Mouse (Mus musculus) kidney, embryonic 14.5 days (tissue): ENCODE results near the gene Dnajc4. TPM values are rescaled to one million over a fixed set of nuclear protein-coding genes. Genes with fewer than 3 reads are reported as not detected.

Source experiments
- ATAC-seq: fragments of 200-750 bp; cut with Nextera tagmentation; 2 replicates; pipeline ENCODE4 v1.8.0; 2017; ENCODE audit warnings: moderate number of reproducible peaks, mild to moderate bottlenecking, moderate TSS enrichment, moderate library complexity; ENCODE audit not compliant: low FRiP score, low TSS enrichment
- H3K27ac ChIP-seq: fragments of 300-500 bp; sonication (generic); 2 replicates; pipeline ENCODE4 v1.5.1; 2014; ENCODE audit warnings: low read depth, mild to moderate bottlenecking, low read length, moderate library complexity, mixed read lengths
- H3K27me3 ChIP-seq: fragments of 300-500 bp; sonication (generic); 2 replicates; pipeline ENCODE4 v1.6.1; 2014; ENCODE audit warnings: mild to moderate bottlenecking, low read length; ENCODE audit not compliant: control insufficient read depth, insufficient read depth
- H3K36me3 ChIP-seq: fragments of 300-500 bp; sonication (generic); 2 replicates; pipeline ENCODE4 v1.6.1; 2014; ENCODE audit warnings: low read length, mixed read lengths; ENCODE audit not compliant: control insufficient read depth, insufficient read depth
- H3K4me1 ChIP-seq: fragments of 300-500 bp; sonication (generic); 2 replicates; pipeline ENCODE4 v1.6.1; 2014; ENCODE audit warnings: low read length, mixed read lengths; ENCODE audit not compliant: control insufficient read depth, insufficient read depth
- H3K4me2 ChIP-seq: fragments of 300-500 bp; sonication (generic); replicated peaks from 2 replicates; pipeline ENCODE4 v1.6.1; 2014; ENCODE audit warnings: low read depth, mild to moderate bottlenecking, low read length
- H3K4me3 ChIP-seq: fragments of 300-500 bp; sonication (generic); 2 replicates; pipeline ENCODE4 v1.5.1; 2014; ENCODE audit warnings: mild to moderate bottlenecking, low read length
- H3K9ac ChIP-seq: fragments of 300-500 bp; sonication (generic); 2 replicates; pipeline ENCODE4 v1.6.1; 2014; ENCODE audit warnings: low read depth, mild to moderate bottlenecking, low read length, moderate library complexity
- H3K9me3 ChIP-seq: fragments of 300-500 bp; sonication (generic); 2 replicates; pipeline ENCODE4 v1.6.1; 2016; ENCODE audit warnings: low read length; ENCODE audit not compliant: control insufficient read depth
- WGBS: fragments of 180-500 bp; shearing (Covaris S2); extraction: QIAGEN DNeasy Blood & Tissue Kit; methylation state at CpG from one replicate; pipeline ENCODE4 v1.1.7; 2014; 5-methylcytosine and 5-hydroxymethylcytosine counted together
- polyA plus RNA-seq: library from polyadenylated mRNA; unstranded; fragments of >200 nt; fragmentation: Nextera tagmentation; extraction: Ambion mirVana; gene quantifications from 2 replicates; pipeline ENCODE4 v1.2.1, GENCODE M21; 2014

Dnajc4 gene
- polyA plus RNA-seq, 1 experiment from 2014 or later: 24.0 TPM

DNA sequence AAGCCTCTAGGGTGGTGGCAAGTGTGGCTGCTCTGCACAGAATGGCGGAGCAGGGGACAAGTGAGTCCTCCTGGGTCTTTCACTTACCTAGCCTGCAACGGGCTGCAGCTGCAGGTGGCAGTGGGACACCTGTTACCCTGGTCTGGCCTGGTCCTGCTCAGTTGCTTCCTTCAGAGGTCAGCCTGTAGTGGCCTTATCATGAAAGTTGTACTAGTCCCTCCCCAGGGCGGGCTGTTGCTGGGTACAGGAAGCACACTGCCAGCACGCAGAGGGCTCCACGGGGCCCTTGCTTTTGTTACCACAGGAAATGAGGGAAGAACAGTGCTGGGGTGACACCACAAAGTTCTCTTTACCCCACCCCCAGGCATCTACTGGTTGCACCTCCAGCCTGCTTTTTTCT is 26.8 kb upstream of the Dnajc4 start, which contains the start of gene Fermt3:
Gene Fermt3 (minus strand): TSS at position 279 of the 400 bp plus-strand sequence.
- no peak for ATAC-seq
- Histone ChIP-seq H3K9me3 (no peaks in the 10 kb centered on the region), H3K4me2 (no peak within 1 kb of the TSS), H3K4me1 (no peaks in the 10 kb centered on the region), H3K27ac (no peak within 1 kb of the TSS), H3K27me3 (no peaks in the 10 kb centered on the region), H3K9ac (no peak within 1 kb of the TSS), H3K36me3 (peaks cover 61% of the 10 kb centered on the region), H3K4me3 (no peak within 1 kb of the TSS)
- 82% methylated on average over 5 of the region's 5 CpGs for WGBS

DNA sequence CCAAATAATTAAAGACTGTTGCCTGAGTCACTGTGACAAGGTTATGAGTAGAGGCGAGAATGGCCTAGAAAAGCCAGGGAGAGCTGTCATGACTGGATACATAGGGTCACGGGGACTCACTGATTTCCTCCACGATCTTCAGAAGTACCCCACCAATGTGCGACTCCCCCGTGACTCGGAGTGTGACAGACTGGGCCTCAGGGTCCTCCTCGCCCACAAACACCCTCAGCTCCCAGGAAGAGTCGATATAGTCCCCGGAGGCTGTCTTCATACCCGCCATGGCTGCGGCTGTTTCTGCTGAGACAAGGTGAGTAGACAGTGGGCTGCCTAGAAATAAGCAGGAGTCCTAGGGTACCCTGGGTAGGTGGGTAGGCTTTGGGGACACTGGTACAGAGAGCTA is 26.2 kb upstream of the Dnajc4 start:
- Histone ChIP-seq H3K27me3 (no peaks in the 10 kb centered on the region), H3K4me3 (no peak overlapping the region), H3K27ac (no peak overlapping the region), H3K9ac (no peak overlapping the region), H3K4me2 (no peak overlapping the region), H3K4me1 (no peaks in the 10 kb centered on the region), H3K36me3 (peaks cover 54% of the 10 kb centered on the region), H3K9me3 (no peaks in the 10 kb centered on the region)
- ATAC-seq: no peak
- WGBS: 89% methylated on average over 11 of the region's 11 CpGs

DNA sequence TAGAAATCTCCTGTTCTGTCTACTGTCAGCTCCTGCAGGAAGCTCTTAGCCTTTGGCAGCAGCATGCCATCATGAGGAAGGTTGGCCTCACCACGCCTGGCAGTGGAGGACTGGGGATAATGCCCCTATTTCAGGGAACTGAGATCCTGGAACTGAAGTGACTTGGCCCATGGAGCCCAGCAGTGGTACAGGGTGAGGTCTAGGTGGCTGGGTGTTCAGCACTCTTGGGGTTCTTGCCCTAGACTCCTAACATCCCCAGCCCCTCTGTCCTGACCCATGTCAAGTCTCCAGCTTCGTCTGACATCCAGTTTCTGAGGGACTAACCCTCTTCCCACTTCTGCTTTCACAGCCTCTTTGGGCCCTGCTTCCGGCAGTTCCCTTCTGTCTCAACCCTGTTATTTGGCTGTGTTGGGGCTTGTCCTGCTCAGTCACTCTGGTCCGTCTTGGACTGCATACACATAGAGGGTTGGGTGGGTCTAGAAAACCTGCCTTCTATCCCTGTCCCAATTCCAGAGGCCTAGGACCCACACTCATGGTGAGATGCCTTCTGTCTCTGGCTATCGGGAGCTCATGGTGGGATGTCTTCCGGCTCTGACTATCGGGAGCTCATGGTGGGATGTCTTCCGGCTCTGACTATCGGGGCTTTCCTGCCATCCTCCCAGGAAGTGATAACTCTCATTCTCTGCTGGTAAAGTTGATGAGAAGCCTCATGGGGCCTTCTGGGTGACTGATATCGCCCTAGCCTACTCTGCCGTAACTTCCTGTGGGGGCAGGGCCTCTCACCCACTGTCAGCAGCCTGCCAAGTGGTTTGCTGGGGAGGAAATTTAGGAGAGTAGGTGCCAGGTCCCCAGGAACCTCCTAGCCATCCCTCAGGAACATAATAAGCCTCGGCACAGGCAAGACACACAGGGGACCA is 25.4 kb upstream of the Dnajc4 start:
- peaks cover 47% of the 10 kb centered on the region for H3K36me3 ChIP-seq
- WGBS: 72% methylated on average over 12 of the region's 12 CpGs

DNA sequence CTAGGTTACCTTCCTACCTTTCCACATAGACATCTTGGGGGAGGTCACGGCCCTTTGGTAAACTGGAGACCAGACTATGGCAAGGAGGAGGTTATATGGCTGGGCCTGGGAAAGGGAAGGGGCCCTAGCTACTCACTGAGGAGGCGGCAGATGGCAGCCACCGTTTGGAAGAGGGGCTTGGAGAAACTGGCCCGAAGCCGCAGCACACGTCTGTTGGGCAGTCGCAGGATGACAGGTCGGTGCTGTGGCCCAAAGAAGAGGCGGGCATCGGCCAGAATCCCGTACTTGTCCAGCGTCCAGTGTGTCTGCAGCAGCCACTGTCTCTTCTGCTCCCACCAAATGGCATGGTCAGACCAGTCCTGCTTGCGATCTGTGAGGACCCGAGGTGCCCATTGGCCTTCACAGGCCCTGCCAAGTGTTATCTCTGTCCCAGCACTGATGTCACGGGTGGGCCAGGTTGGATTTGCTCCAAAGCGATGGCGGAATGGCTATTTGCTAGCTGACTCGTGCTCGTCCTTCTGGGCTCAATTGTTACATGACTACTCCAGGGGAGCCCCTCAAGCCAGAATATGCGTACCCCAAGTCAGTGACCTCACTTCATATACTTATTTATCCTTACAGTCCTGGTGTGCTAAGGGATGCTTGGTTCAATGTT is 22.2 kb upstream of the Dnajc4 start:
- 95% methylated on average over 19 of the region's 20 CpGs for WGBS
- H3K36me3 ChIP-seq: peaks cover 15% of the 10 kb centered on the region
- ATAC-seq: no peak

More for the DNA sequence above, 25.4 kb upstream of the Dnajc4 start:
- Histone ChIP-seq H3K27ac (no peak overlapping the region), H3K4me3 (no peak overlapping the region), H3K9me3 (no peaks in the 10 kb centered on the region), H3K9ac (no peak overlapping the region), H3K27me3 (no peaks in the 10 kb centered on the region), H3K4me2 (no peak overlapping the region), H3K4me1 (no peaks in the 10 kb centered on the region)
- no peak for ATAC-seq

DNA sequence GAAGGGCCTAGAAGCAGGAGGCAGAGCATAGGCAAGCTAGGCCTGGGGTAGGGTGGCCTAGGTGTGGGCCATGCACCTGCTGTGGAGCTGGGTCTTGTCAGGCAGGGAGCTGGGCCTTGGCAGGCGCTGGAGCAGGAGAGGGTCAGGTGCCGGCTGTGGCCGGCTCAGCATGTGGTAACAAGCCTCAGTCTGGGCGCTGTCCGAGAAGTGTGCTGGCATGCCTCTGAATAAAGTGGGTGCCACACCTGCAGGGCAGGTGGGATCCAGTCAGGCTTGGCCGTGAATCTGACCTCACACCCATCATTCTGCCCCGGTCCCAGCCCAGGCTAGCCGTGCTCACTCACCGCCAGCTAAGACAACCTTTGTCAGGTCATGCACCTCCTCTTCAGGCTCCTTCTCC is 21.6 kb upstream of the Dnajc4 start:
- Histone ChIP-seq H3K27ac (no peak overlapping the region), H3K4me3 (no peak overlapping the region), H3K4me1 (no peaks in the 10 kb centered on the region), H3K36me3 (peaks cover 8% of the 10 kb centered on the region), H3K9me3 (no peaks in the 10 kb centered on the region), H3K4me2 (no peak overlapping the region), H3K9ac (0 out of 2 replicates have a peak overlapping the region, but pooled peaks have one; percentile 12), H3K27me3 (no peaks in the 10 kb centered on the region)
- 89% methylated on average over 9 of the region's 9 CpGs for WGBS
- no peak for ATAC-seq

More for the DNA sequence above, 22.2 kb upstream of the Dnajc4 start:
- Histone ChIP-seq H3K9me3 (no peaks in the 10 kb centered on the region), H3K9ac (0 out of 2 replicates have a peak overlapping the region, but pooled peaks have one; percentile 12), H3K4me3 (no peak overlapping the region), H3K4me1 (no peaks in the 10 kb centered on the region), H3K27ac (no peak overlapping the region), H3K27me3 (no peaks in the 10 kb centered on the region), H3K4me2 (no peak overlapping the region)

DNA sequence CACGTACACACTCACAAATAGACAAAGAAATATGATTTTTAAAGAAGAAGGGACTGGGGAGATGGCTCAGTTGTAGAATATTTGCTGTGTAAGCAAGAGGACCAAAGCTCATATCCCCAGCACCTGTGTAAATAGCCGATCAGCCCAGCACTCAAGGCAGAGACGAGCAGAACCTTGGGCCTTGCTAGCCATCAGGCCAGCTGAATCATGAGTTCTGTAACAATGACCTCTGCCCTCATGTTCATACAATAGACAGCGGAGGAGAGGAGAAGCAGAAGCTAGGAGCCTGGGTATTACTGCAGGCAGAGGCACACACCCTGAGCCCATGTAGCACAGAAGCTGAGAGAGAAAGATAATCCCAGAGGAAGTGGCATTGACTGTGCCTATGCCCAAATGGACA is 20.1 kb upstream of the Dnajc4 start:
- H3K4me3 ChIP-seq: no peak overlapping the region
- no peak overlapping the region for H3K27ac ChIP-seq
- H3K27me3 ChIP-seq: no peaks in the 10 kb centered on the region
- H3K4me2 ChIP-seq: no peak overlapping the region
- no peak overlapping the region for H3K9ac ChIP-seq
- 63% methylated on average over 4 of the region's 4 CpGs for WGBS
- no peak for ATAC-seq
- H3K9me3 ChIP-seq: no peaks in the 10 kb centered on the region
- H3K4me1 ChIP-seq: no peaks in the 10 kb centered on the region
- H3K36me3 ChIP-seq: no peaks in the 10 kb centered on the region

DNA sequence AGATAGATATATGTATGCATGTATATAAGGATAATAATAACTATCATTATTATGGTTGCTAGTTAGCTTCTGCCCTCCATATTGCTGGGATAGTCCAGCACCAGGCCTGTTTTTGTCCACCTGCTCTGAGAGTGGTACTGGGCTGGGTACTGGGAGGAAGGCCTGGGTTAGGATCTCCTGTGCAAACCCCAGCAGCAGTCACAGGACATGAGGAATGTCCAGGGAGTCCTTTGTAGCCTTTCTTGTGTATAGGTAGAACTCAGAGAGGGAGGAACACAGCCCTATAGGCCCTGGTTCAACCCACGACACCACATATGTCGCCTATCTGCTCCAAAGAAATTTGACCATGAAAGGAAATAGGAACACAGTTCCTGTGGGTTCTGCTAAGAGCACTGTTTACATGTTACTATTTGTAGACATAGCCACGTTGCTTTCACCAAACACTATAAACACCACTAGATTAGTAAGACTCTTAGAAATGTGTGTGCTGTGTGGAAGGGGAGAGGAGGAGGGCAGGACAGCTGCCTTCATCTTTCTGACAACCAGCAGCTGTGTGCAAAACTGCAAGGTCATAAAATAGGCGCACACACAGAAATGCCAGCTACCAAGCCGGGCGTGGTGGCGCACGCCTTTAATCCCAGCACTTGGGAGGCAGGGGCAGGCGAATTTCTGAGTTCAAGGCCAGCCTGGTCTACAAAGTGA is 14.7 kb upstream of the Dnajc4 start:
- WGBS: 89% methylated on average over 9 of the region's 9 CpGs
- no peak overlapping the region for H3K27ac ChIP-seq
- no peaks in the 10 kb centered on the region for H3K4me1 ChIP-seq
- no peak overlapping the region for H3K4me2 ChIP-seq
- H3K27me3 ChIP-seq: no peaks in the 10 kb centered on the region
- H3K36me3 ChIP-seq: no peaks in the 10 kb centered on the region
- no peak overlapping the region for H3K4me3 ChIP-seq
- H3K9me3 ChIP-seq: no peaks in the 10 kb centered on the region
- H3K9ac ChIP-seq: no peak overlapping the region
- ATAC-seq: no peak

DNA sequence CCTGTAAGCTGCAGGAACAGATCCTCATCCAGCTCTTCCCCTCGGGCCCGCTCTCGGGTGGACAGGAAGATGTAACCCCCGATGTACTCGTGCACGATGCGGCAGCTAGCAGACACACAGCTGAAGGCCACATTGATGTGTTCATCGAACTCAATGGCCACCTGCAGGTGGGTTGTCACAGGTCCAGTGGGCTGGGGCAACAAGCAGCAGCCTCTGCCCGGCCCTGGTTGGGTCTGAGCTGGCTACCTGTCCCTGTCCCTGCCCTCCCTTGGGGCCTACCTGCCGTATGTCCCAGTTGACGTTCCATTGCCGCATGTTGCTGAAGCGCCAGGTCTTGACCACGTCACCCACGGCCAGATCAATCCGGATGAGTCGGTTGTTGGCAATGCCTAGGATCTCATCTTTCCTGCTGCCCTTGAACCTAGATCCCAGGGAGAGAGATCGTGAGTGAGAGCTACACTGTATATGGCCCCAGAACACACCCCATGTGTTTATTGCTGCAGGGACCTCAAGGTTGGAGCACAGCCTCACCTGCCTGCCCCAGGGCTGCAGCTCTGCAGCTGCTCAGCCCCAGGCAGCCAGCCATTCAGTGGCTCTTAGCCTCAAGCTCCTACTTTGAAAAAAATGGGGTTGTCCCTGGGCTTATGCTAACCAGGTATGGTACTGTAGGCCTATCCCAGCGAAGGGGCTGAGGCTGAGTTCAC is 7.1 kb upstream of the Dnajc4 start:
- H3K4me2 ChIP-seq: no peak overlapping the region
- 94% methylated on average over 19 of the region's 19 CpGs for WGBS
- H3K27ac ChIP-seq: no peak overlapping the region
- peaks cover 5% of the 10 kb centered on the region for H3K36me3 ChIP-seq
- H3K4me3 ChIP-seq: no peak overlapping the region
- H3K4me1 ChIP-seq: peaks cover 13% of the 10 kb centered on the region
- H3K9ac ChIP-seq: no peak overlapping the region
- no peak for ATAC-seq
- no peaks in the 10 kb centered on the region for H3K9me3 ChIP-seq
- no peaks in the 10 kb centered on the region for H3K27me3 ChIP-seq
